Mouse (Mus musculus) embryonic fibroblast, embryonic 13.5 days (primary cell): ENCODE measurements around the gene Vwa3a. TPM values are rescaled to one million over a fixed set of nuclear protein-coding genes. Genes with fewer than 3 reads are reported as not detected.

ENCODE experiments used
- H3K27ac ChIP-seq: 2 replicates; pipeline ENCODE4 v1.5.1; 2012; ENCODE audit warnings: low read length, control low read depth, inconsistent platforms; ENCODE audit not compliant: insufficient read depth
- H3K4me1 ChIP-seq: 2 replicates; pipeline ENCODE4 v1.6.1; 2011; ENCODE audit warnings: low read length; ENCODE audit not compliant: control insufficient read depth, insufficient read depth
- H3K4me3 ChIP-seq: 2 replicates; pipeline ENCODE4 v1.5.1; 2011; ENCODE audit warnings: mild to moderate bottlenecking, control low read depth, low read length; ENCODE audit not compliant: insufficient read depth
- CTCF ChIP-seq: IDR thresholded peaks from 2 replicates; pipeline ENCODE4 v1.5.1; 2011; ENCODE audit warnings: mild to moderate bottlenecking, control low read depth, low read length, moderate library complexity, borderline replicate concordance; ENCODE audit not compliant: insufficient read depth
- POLR2A ChIP-seq: IDR thresholded peaks from 2 replicates; pipeline ENCODE4 v1.6.1; 2011; ENCODE audit warnings: low read depth, mild to moderate bottlenecking, control low read depth, low read length, moderate library complexity
- polyA plus RNA-seq: library from polyadenylated mRNA; stranded (reverse); fragments of >200 nt; gene quantifications from 2 replicates; pipeline ENCODE4 v1.2.4, GENCODE M21; 2011; ENCODE audit warnings: low read depth; ENCODE audit not compliant: missing spikeins, insufficient read length

Vwa3a gene
- polyA plus RNA-seq, 1 experiment = not detected

DNA sequence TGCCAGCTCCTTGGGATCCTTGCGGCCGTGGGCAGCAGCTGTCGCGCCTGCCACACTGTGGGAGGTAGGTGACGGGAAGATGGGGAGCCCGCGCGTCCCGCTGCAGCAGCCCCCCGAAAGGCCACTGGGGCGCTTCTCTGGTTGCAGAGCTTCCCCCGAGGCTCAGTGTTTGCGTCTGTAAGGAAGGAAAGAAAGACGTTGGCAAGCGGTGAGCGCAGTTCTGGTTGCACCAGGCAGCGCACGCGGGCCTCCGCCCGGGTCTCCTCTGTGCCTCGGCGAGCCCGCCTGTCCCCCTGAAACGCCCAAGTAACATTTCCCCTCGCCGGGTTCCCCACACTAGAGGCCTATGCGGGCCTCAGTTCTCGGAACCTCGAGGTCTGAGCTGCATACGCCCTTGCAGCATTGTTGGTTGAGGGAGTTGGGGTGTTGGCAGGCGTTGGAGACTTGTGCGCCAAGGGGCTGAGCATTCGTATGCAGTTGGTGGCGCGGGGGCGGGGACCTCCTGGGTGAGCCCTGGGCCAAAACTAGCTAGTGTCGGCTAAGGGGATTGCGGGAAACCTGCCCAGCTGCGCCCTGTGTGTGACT, 104.0 kb downstream of the Vwa3a start:
- Histone ChIP-seq H3K4me1 (peaks cover 3% of the 10 kb centered on the region; the same call in 1 of the 2 replicates), H3K27ac (peak overlapping the region; percentile 85), H3K4me3 (peak overlapping the region; percentile 63)
- TF ChIP-seq CTCF = no peak
- peak; percentile 83 for TF ChIP-seq POLR2A

DNA sequence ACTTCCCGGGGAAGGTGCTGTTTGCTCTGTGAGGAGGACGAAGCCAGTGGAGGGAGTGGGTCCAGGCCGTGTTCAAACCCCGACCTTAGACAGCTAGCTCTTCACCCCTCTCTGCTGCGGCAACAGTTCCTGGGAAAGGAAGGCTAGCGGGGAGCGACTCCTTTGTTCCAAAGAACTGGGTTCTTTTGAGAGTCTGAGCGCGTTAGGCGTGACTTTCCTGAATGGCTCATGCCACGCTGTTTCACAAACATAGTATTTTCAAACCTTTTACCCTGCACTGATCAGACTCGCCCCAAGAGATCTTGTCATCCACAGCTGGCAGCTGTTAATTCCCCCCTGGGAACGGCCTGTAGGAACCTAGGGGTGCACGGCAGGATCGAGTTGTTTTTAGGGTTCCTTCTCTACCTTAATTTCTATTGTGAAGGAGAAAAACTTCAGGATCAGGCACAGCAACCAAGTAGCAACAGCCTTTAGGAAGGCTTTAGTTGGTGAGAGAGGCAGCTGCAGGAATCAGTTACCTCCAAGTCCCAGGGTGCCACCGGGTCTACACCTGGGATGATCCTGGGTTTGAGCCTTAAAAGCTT, 104.8 kb downstream of the Vwa3a start:
- H3K27ac ChIP-seq = peak overlapping the region; percentile 85
- H3K4me1 ChIP-seq = peaks cover 3% of the 10 kb centered on the region; the same call in 1 of the 2 replicates
- peak overlapping the region; percentile 63 for H3K4me3 ChIP-seq
- no peak for TF ChIP-seq CTCF
- no peak for TF ChIP-seq POLR2A

DNA sequence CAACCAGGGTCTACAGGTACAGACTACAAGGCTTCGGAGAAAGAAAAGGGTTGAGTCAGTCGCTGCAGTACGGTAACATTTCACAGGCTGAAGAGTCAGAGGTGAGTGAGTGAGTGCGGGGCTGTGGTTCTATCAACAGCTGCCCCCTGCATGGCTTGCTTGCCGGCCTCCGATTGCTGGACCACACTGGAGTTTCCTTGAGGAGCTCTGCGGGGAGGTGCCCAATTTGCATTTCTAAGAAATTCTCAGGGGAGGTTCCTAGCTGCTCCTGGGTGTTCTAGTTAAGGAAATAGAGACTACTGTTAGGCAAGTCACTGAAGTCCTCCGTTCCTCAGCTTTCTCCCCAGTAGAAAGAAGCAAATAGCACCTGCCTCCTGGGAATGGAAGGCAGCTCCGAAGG, 105.6 kb downstream of the Vwa3a start:
- Histone ChIP-seq H3K4me3 (peak overlapping the region; percentile 63), H3K27ac (no peak overlapping the region), H3K4me1 (peaks cover 3% of the 10 kb centered on the region; the same call in 1 of the 2 replicates)
- TF ChIP-seq POLR2A (no peak), CTCF (no peak)

DNA sequence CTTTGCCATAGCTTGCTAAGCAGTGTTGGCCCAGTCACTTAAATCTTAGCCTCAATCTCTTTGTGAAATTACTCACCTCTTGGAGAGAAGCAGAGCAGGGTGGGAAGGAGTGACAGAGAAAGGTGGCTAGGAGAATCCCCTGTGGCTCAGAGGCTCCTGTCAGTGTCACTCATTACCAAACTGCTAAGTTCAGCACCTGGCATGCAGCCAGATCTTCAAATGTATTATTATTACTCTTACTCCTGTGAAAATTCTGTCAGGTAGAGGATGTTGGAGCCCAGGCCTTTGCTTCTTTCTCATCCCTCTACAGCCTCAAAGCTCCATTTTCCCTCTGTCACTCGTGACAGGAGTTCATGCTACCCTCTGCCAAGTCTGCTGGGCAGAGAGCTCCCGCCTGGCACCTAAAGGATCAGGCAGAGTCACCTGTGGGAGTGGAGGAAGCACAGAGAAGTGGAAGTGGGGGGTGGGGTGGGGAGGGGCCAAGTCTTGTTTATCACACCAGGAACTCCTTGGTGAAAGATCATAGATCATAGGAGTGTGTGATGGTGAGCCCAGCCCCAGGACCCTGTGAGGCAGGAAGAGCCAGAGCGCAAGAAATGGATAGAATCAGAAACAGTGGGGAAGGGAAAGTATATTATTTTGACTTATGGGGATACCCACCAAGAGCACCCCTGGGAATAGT, 109.9 kb downstream of the Vwa3a start:
- H3K27ac ChIP-seq = no peak overlapping the region
- H3K4me1 ChIP-seq = peaks cover 3% of the 10 kb centered on the region; the same call in 1 of the 2 replicates
- no peak overlapping the region for H3K4me3 ChIP-seq
- no peak for TF ChIP-seq CTCF

DNA sequence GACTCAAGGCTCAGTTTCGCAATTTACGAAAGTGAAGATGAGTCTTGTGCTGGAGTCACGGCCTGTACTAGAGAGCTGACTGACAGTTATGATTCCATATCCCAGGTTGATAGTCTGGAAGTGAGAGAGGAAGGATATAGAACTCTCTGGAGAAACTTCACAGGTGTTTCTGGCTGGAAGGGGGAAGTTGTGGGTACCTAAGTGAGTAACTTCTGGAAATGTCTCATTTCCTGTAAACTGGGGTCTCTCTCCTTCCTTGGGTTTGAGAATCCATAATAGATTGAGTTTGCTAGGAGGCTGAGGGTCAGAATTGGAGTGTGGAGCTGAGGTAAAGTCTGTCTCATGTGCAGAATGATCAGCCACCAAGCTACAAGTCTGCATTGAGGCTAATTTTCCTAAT, 111.0 kb downstream of the Vwa3a start:
- Histone ChIP-seq H3K4me3 (no peak overlapping the region), H3K4me1 (no peaks in the 10 kb centered on the region), H3K27ac (no peak overlapping the region)
- no peak for TF ChIP-seq CTCF
- TF ChIP-seq POLR2A = no peak

Other genes with a start within 250 kb of the Vwa3a start
- gene Uqcrc2, start 104.1 kb upstream of the Vwa3a start, polyA plus RNA-seq = 176 and 203 TPM in 2 replicates
- not detected in 2 replicates for gene Pdzd9, start 69.0 kb upstream of the Vwa3a start, polyA plus RNA-seq
- 37.5 and 38.6 TPM in 2 replicates for gene Mosmo, start 61.7 kb upstream of the Vwa3a start, polyA plus RNA-seq
- gene Gm5737, start 73.0 kb downstream of the Vwa3a start, polyA plus RNA-seq = not detected in 2 replicates
- 42.0 and 47.7 TPM in 2 replicates for gene Eef2k, start 103.5 kb downstream of the Vwa3a start, polyA plus RNA-seq
- gene Polr3e, start 178.4 kb downstream of the Vwa3a start, polyA plus RNA-seq = 22.0 and 24.0 TPM in 2 replicates
- gene Cdr2, start 243.0 kb downstream of the Vwa3a start, polyA plus RNA-seq = 44.6 and 51.9 TPM in 2 replicates
- not detected in 2 replicates for gene Mfsd13b, start 243.2 kb downstream of the Vwa3a start, polyA plus RNA-seq